ENCODE assay signal across 22 mouse cellular contexts in the genomic region with DNA sequence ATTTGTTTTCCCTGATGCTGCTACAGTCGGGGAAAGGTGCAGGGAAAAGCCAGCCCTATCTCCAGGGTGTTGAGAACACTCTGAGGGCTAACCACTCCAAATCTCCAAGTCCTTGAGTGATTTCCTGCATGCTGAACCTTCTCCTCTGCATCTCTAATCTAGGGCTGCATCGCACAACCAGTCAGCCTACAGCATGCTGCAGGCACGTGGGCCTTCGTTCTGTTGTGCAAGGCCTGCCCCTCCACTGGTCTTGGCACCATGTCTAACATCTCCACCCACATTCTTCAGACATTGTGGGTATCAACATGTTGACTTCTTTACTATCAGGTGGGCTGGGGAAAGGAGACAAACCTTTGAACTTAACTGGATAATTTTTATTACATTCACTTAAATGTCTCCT. TPM values are rescaled to one million over a fixed set of nuclear protein-coding genes. Genes with fewer than 3 reads are reported as not detected.
"Had no signal": no experiment of that assay in that cellular context is flagged by ENCODE, and none has a peak within 500 bp of the region (broad histone marks: within the 10 kb centered on the region; RNA-seq: fewer than 3 reads in every experiment).

No protein-coding gene starts in this region.

- H3K4me3 ChIP-seq: kidney, embryonic 15.5 days; layer of hippocampus, adult 2 months; limb, embryonic 10.5 days; limb, embryonic 13.5 days; midbrain, embryonic 12.5 days; midbrain, embryonic 15.5 days; myocyte; neural tube, embryonic 13.5 days; stomach, embryonic 15.5 days had no signal

- H3K4me1 ChIP-seq: midbrain, embryonic 12.5 days; midbrain, embryonic 15.5 days; stomach, embryonic 15.5 days had no signal

- DNase-seq: kidney, adult 8-10 months; kidney, postnatal 25 days; layer of hippocampus, adult 9-11 months; liver; liver, postnatal 0 days; retina, postnatal 1 day; right cerebral cortex, postnatal 25 days; spleen, adult 18-20 months; thymus, postnatal 36 days had no signal

- ATAC-seq: inflammation-experienced regulatory T-cells, adult 6 months; intestine, embryonic 16.5 days; liver, postnatal 0 days; midbrain, embryonic 15.5 days had no signal

- H3K9ac ChIP-seq: kidney, embryonic 15.5 days; limb, embryonic 13.5 days; liver, embryonic 14.5 days; liver, postnatal 0 days; midbrain, embryonic 12.5 days; midbrain, embryonic 15.5 days; neural tube, embryonic 13.5 days; stomach, embryonic 15.5 days had no signal

- H3K27me3 ChIP-seq: kidney, embryonic 15.5 days; limb, embryonic 13.5 days; midbrain, embryonic 15.5 days; neural tube, embryonic 13.5 days; stomach, embryonic 15.5 days had no signal

- H3K4me2 ChIP-seq: kidney, embryonic 15.5 days; limb, embryonic 13.5 days; midbrain, embryonic 12.5 days; midbrain, embryonic 15.5 days; neural tube, embryonic 13.5 days; stomach, embryonic 15.5 days had no signal

- H3K9me3 ChIP-seq: kidney, embryonic 15.5 days; limb, embryonic 10.5 days; limb, embryonic 13.5 days; midbrain, embryonic 12.5 days; midbrain, embryonic 15.5 days; neural tube, embryonic 13.5 days; stomach, embryonic 15.5 days had no signal

- H3K27ac ChIP-seq: kidney, embryonic 15.5 days; layer of hippocampus, adult 2 months; limb, embryonic 10.5 days; limb, embryonic 13.5 days; liver, embryonic 14.5 days; midbrain, embryonic 12.5 days; midbrain, embryonic 15.5 days; neural tube, embryonic 13.5 days; stomach, embryonic 15.5 days had no signal

- H3K36me3 ChIP-seq: limb, embryonic 10.5 days; midbrain, embryonic 12.5 days; midbrain, embryonic 15.5 days; neural tube, embryonic 13.5 days; stomach, embryonic 15.5 days had no signal

RNA-seq across cellular contexts. Expression of a gene that starts 44.2 kb away (rescaled TPM):
- total RNA-seq: megakaryocyte-erythroid progenitor cell, adult 5-6 weeks had no signal
- polyA plus RNA-seq: inflammation-experienced regulatory T-cells, adult 6 months had no signal
